ENCODE assay signal across 18 mouse cellular contexts in the genomic region with DNA sequence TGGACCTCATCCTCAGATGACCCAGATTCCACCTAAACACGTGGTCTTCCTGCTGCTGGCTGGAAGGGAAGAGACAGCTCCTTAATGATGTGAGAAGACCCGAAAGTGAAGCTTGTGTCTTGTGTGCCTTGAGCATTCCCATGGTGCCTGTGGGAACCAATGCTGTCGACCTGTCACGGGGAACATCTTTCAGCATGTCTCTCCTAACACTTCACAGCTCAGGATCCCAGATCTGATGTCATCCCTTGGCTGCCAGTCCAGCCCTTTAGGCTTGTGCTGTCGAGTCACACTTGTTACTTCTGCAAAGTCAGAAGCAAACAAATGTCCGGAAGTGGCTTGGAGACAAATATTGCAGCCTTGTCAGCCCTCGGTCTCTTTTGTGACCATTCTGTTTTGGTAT. TPM values are rescaled to one million over a fixed set of nuclear protein-coding genes. Genes with fewer than 3 reads are reported as not detected.
DNase-seq lines count a peak whose midpoint lies in the region; ATAC-seq and TF ChIP-seq lines count a peak whose summit lies in the region.
"Had no signal": no experiment of that assay in that cellular context is flagged by ENCODE, and none has a peak within 500 bp of the region (broad histone marks: within the 10 kb centered on the region; RNA-seq: fewer than 3 reads in every experiment).

No protein-coding gene starts in this region.

- no peak overlapping the region for H3K4me3 ChIP-seq in heart, embryonic 12.5 days
- H3K4me3 ChIP-seq in heart, postnatal 0 days (ENCODE audit: low read depth, low read length), result no peak overlapping the region
- H3K4me3 ChIP-seq in macrophage (ENCODE audit: inconsistent target), result no peak overlapping the region
- H3K4me3 ChIP-seq: erythroblast, embryonic 14.5 days; hindbrain, embryonic 15.5 days; kidney, embryonic 15.5 days; limb, embryonic 13.5 days; midbrain, embryonic 10.5 days had no signal

- ATAC-seq in heart, embryonic 12.5 days (ENCODE audit: insufficient number of reproducible peaks, low FRiP score), result no peak
- peak; percentile 12 for ATAC-seq in Patski
- no peak for ATAC-seq in heart, postnatal 0 days (ENCODE audit: insufficient read depth, low read depth)
- ATAC-seq: CD4-positive, CD25-positive, alpha-beta regulatory T cell, adult 4 months had no signal

- no peaks in the 10 kb centered on the region for H3K27me3 ChIP-seq in heart, embryonic 12.5 days (replicated peaks)
- no peaks in the 10 kb centered on the region for H3K27me3 ChIP-seq in Patski
- no peaks in the 10 kb centered on the region for H3K27me3 ChIP-seq in heart, postnatal 0 days (ENCODE audit: control insufficient read depth, insufficient read depth, low read length)
- H3K27me3 ChIP-seq: hindbrain, embryonic 15.5 days; kidney, embryonic 15.5 days; limb, embryonic 13.5 days had no signal

- H3K4me1 ChIP-seq in heart, embryonic 12.5 days (replicated peaks), result peaks cover 38% of the 10 kb centered on the region
- H3K4me1 ChIP-seq in heart, postnatal 0 days (ENCODE audit: control insufficient read depth, insufficient read depth), result peaks cover 20% of the 10 kb centered on the region
- H3K4me1 ChIP-seq: hindbrain, embryonic 15.5 days; midbrain, embryonic 10.5 days had no signal

- no peak overlapping the region for H3K9ac ChIP-seq in heart, embryonic 12.5 days
- H3K9ac ChIP-seq in heart, postnatal 0 days (replicated peaks; ENCODE audit: low read depth, low read length), result no peak overlapping the region; the same call in 1 of the 2 replicates
- H3K9ac ChIP-seq: hindbrain, embryonic 15.5 days; kidney, embryonic 15.5 days; limb, embryonic 13.5 days had no signal

- peak; percentile 62 to 69 for DNase-seq in heart, adult 18-20 months
- no peak for DNase-seq in Patski (ENCODE audit: low read depth, low spot score)
- no peak for DNase-seq in heart, postnatal 0 days (ENCODE audit: low spot score)
- no peak for DNase-seq in cerebellum, adult 11-12 months
- no peak for DNase-seq in adrenal gland, adult 8-10 months
- DNase-seq in MN1 (ENCODE audit: low spot score), result no peak
- DNase-seq: adrenal gland, postnatal 10 days; cerebellum, adult 11 months; layer of hippocampus, adult 9-11 months; thymus, postnatal 25 days had no signal

- H3K4me2 ChIP-seq in heart, embryonic 12.5 days, result no peak overlapping the region
- H3K4me2 ChIP-seq in heart, postnatal 0 days (ENCODE audit: low read depth, low read length), result no peak overlapping the region
- H3K4me2 ChIP-seq: hindbrain, embryonic 15.5 days; kidney, embryonic 15.5 days; limb, embryonic 13.5 days had no signal

- CTCF ChIA-PET in Patski (lab: Charles Lee), result interaction anchor here (0.9 to 1.1 kb wide), 3 partner anchors 9 to 29 kb away, joined by 3 to 4 read pairs (median 4); no protein-coding TSS in a partner anchor

- 56% methylated on average over 7 of the region's 7 CpGs for WGBS in heart, embryonic 12.5 days
- 36% methylated on average over 7 of the region's 7 CpGs for WGBS in heart, postnatal 0 days
- 21% methylated on average over 7 of the region's 7 CpGs for WGBS in macrophage (ENCODE audit: missing documents)

- no peak for TF ChIP-seq CTCF in Patski (IDR thresholded peaks at IDR 0.05)
- no peak for TF ChIP-seq CTCF in heart, postnatal 0 days (IDR thresholded peaks at IDR 0.05; ENCODE audit: low read depth)

- peaks cover 48% of the 10 kb centered on the region for H3K36me3 ChIP-seq in heart, embryonic 12.5 days
- peaks cover 18% of the 10 kb centered on the region for H3K36me3 ChIP-seq in heart, postnatal 0 days (replicated peaks; ENCODE audit: control insufficient read depth, insufficient read depth, low read length)
- peaks cover 14% of the 10 kb centered on the region for H3K36me3 ChIP-seq in macrophage (ENCODE audit: inconsistent target)

- peaks cover 91% of the 10 kb centered on the region for H3K79me2 ChIP-seq in macrophage (ENCODE audit: inconsistent target)

- in situ Hi-C loops in Patski (cut with MboI; ENCODE audit: low pct_unique_long_range_greater_than_20kb), result loop anchor here (5.0 to 25.0 kb wide), 2 partner anchors 458 to 848 kb away; a partner anchor contains a TSS

- TF ChIP-seq EP300 in heart, postnatal 0 days (IDR thresholded peaks at IDR 0.05; ENCODE audit: low read depth), result no peak

- POLR2A ChIA-PET in Patski (lab: Charles Lee), result interaction anchor here (2.3 kb wide), 1 partner anchor 15 kb away, joined by 6 read pairs; no protein-coding TSS in a partner anchor

- H3K9me3 ChIP-seq in heart, embryonic 12.5 days (replicated peaks), result no peaks in the 10 kb centered on the region
- no peaks in the 10 kb centered on the region for H3K9me3 ChIP-seq in heart, postnatal 0 days (replicated peaks; ENCODE audit: control insufficient read depth, low read length)
- H3K9me3 ChIP-seq: hindbrain, embryonic 15.5 days; kidney, embryonic 15.5 days; limb, embryonic 13.5 days; midbrain, embryonic 10.5 days had no signal

- no peak overlapping the region for H3K27ac ChIP-seq in heart, embryonic 12.5 days (ENCODE audit: poor library complexity, severe bottlenecking)
- peak overlapping the region; percentile 38 for H3K27ac ChIP-seq in heart, postnatal 0 days (ENCODE audit: low read depth)
- peak overlapping the region; percentile 89 for H3K27ac ChIP-seq in macrophage
- H3K27ac ChIP-seq: hindbrain, embryonic 15.5 days; kidney, embryonic 15.5 days; limb, embryonic 13.5 days; midbrain, embryonic 10.5 days had no signal

RNA-seq across cellular contexts. Expression of a gene that starts 16.4 kb away (rescaled TPM):
- total RNA-seq in heart, adult 18-20 months (2021), result 10 to 100 TPM; 25.5 to 29.5 TPM
- polyA plus RNA-seq in heart, embryonic 12.5 days (2016; fragmentation: Nextera tagmentation; extraction: Ambion mirVana), result 131 and 132 TPM in 2 replicates
- 33.8 TPM for polyA plus RNA-seq in Patski (2021)
- total RNA-seq in heart, postnatal 0 days (2014; rRNA removed; ENCODE audit: low replicate concordance), result 50.6 and 53.9 TPM in 2 replicates
- 58.3 and 64.3 TPM in 2 replicates for polyA plus RNA-seq in heart, postnatal 0 days (2015; fragmentation: Nextera tagmentation; extraction: Ambion mirVana)
- 10 to 100 TPM in 25 of 26 experiments, 1 to 10 TPM in 1; 3.3 to 96.5 (median 47.3) TPM for total RNA-seq in macrophage (2018; cell fraction: chromatin; rRNA removed)
- 10 to 100 TPM; 25.2 to 59.1 (median 38.7) TPM for total RNA-seq in macrophage (2018; cell fraction: cytosol; rRNA removed)
- total RNA-seq in macrophage (2018; cell fraction: nucleus; rRNA removed), result 10 to 100 TPM in 25 of 26 experiments, 1 to 10 TPM in 1; 8.6 to 61.0 (median 33.6) TPM
- 38.3 to 72.4 TPM (median 41.3 TPM) in 3 replicates for polyA plus RNA-seq in macrophage (2018)
- 10 to 100 TPM; 11.0 to 22.3 (median 16.0) TPM for total RNA-seq in adrenal gland, adult 8-10 months (2022)

RNA-seq across cellular contexts. Expression of a gene that starts 16.6 kb away (rescaled TPM):
- total RNA-seq in heart, adult 18-20 months (2021), result 10 to 100 TPM; 20.5 to 22.3 TPM
- 28.1 and 29.1 TPM in 2 replicates for polyA plus RNA-seq in heart, embryonic 12.5 days (2016; fragmentation: Nextera tagmentation; extraction: Ambion mirVana)
- 71.2 TPM for polyA plus RNA-seq in Patski (2021)
- total RNA-seq in heart, postnatal 0 days (2014; rRNA removed; ENCODE audit: low replicate concordance), result 35.0 and 40.7 TPM in 2 replicates
- 6.7 and 7.1 TPM in 2 replicates for polyA plus RNA-seq in heart, postnatal 0 days (2015; fragmentation: Nextera tagmentation; extraction: Ambion mirVana)
- 100 to 1,000 TPM; 236 to 753 (median 362) TPM for total RNA-seq in macrophage (2018; cell fraction: chromatin; rRNA removed)
- total RNA-seq in macrophage (2018; cell fraction: cytosol; rRNA removed), result 100 to 1,000 TPM in 21 of 26 experiments, 10 to 100 TPM in 5; 78.0 to 159 (median 121) TPM
- total RNA-seq in macrophage (2018; cell fraction: nucleus; rRNA removed), result 100 to 1,000 TPM; 161 to 375 (median 242) TPM
- polyA plus RNA-seq in macrophage (2018), result 89.8 to 105 TPM (median 97.3 TPM) in 3 replicates
- total RNA-seq in adrenal gland, adult 8-10 months (2022), result 10 to 100 TPM; 35.6 to 57.9 (median 44.9) TPM

Comparison
In these comparisons a context has a peak if more than half of its experiments do, and no peak if none do; other contexts are left out.
1. DNase-seq: peak in heart, adult 18-20 months (2 of 2); none in Patski (single experiment), heart, postnatal 0 days (single experiment), cerebellum, adult 11-12 months (single experiment), adrenal gland, adult 8-10 months (single experiment) and MN1 (single experiment).